In genomic region chrX:103990392-103990791, GRCm38 (mm10) we compare ENCODE assay signal across 10 mouse cellular contexts. TPM values are rescaled to one million over a fixed set of nuclear protein-coding genes. Genes with fewer than 3 reads are reported as not detected.
DNase-seq lines count a peak whose midpoint lies in the region; ATAC-seq and TF ChIP-seq lines count a peak whose summit lies in the region.
"Had no signal": no experiment of that assay in that cellular context is flagged by ENCODE, and none has a peak within 500 bp of the region (broad histone marks: within the 10 kb centered on the region; RNA-seq: fewer than 3 reads in every experiment).

No protein-coding gene starts in this region.

- H3K9ac ChIP-seq in liver, adult 2 months (ENCODE audit: low read depth, low read length), result no peak overlapping the region
- no peak overlapping the region for H3K9ac ChIP-seq in liver, embryonic 12.5 days
- H3K9ac ChIP-seq in neural tube, embryonic 15.5 days (replicated peaks), result no peak overlapping the region
- H3K9ac ChIP-seq: limb, embryonic 13.5 days had no signal

- no peaks in the 10 kb centered on the region for H3K79me2 ChIP-seq in liver, adult 2 months (ENCODE audit: control insufficient read depth, insufficient read depth, low read length)

- no peak for ATAC-seq in liver, embryonic 12.5 days
- no peak for ATAC-seq in neural tube, embryonic 15.5 days (ENCODE audit: low FRiP score)

- no peak overlapping the region for H3K27ac ChIP-seq in cerebellum, adult 2 months (ENCODE audit: insufficient read depth, low read length)
- H3K27ac ChIP-seq in liver, adult 2 months (replicated peaks; ENCODE audit: insufficient read depth, low read depth, low read length), result no peak overlapping the region
- H3K27ac ChIP-seq in liver, embryonic 12.5 days, result no peak overlapping the region
- no peak overlapping the region for H3K27ac ChIP-seq in neural tube, embryonic 15.5 days (replicated peaks)
- H3K27ac ChIP-seq: limb, embryonic 13.5 days had no signal

- 75% methylated on average over 2 of the region's 2 CpGs for WGBS in cerebellum, adult 2 months
- WGBS in liver, adult 2 months, result 52% methylated on average over 2 of the region's 2 CpGs
- 57% methylated on average over 2 of the region's 2 CpGs for WGBS in liver, embryonic 12.5 days (ENCODE audit: insufficient replicate concordance)
- WGBS in neural tube, embryonic 15.5 days, result 69% methylated on average over 2 of the region's 2 CpGs

- no peaks in the 10 kb centered on the region for H3K9me3 ChIP-seq in liver, embryonic 12.5 days (replicated peaks)
- H3K9me3 ChIP-seq in neural tube, embryonic 15.5 days (replicated peaks), result no peaks in the 10 kb centered on the region
- H3K9me3 ChIP-seq: limb, embryonic 13.5 days had no signal

- H3K36me3 ChIP-seq in liver, adult 2 months (ENCODE audit: control insufficient read depth, insufficient read depth, low read length), result no peaks in the 10 kb centered on the region
- no peaks in the 10 kb centered on the region for H3K36me3 ChIP-seq in liver, embryonic 12.5 days
- no peaks in the 10 kb centered on the region for H3K36me3 ChIP-seq in neural tube, embryonic 15.5 days
- H3K36me3 ChIP-seq: limb, embryonic 13.5 days had no signal

- intact Hi-C loops in left cerebral cortex, postnatal 10 days (cut with DNase I), result no loop called here

- H3K4me3 ChIP-seq in cerebellum, adult 2 months (replicated peaks; ENCODE audit: insufficient read depth, low read depth, low read length), result no peak overlapping the region
- no peak overlapping the region for H3K4me3 ChIP-seq in liver, adult 2 months (ENCODE audit: insufficient read depth, low read depth, low read length)
- H3K4me3 ChIP-seq in liver, embryonic 12.5 days, result no peak overlapping the region
- H3K4me3 ChIP-seq in neural tube, embryonic 15.5 days (replicated peaks), result no peak overlapping the region
- H3K4me3 ChIP-seq: limb, embryonic 13.5 days; myocyte had no signal

- TF ChIP-seq POLR2A in cerebellum, adult 2 months (IDR thresholded peaks at IDR 0.05; ENCODE audit: borderline replicate concordance, insufficient read depth, low read length), result no peak
- no peak for TF ChIP-seq POLR2A in liver, adult 2 months (IDR thresholded peaks at IDR 0.05; ENCODE audit: extremely low read depth, insufficient read depth, low read length)

- no peak for TF ChIP-seq CTCF in cerebellum, adult 2 months (IDR thresholded peaks at IDR 0.05; ENCODE audit: borderline replicate concordance, insufficient read depth, low read depth, low read length)
- no peak for TF ChIP-seq CTCF in liver, adult 2 months (IDR thresholded peaks at IDR 0.05; ENCODE audit: low read depth, low read length)

- no peaks in the 10 kb centered on the region for H3K4me1 ChIP-seq in cerebellum, adult 2 months (ENCODE audit: control insufficient read depth, insufficient read depth, low read length)
- H3K4me1 ChIP-seq in liver, adult 2 months (ENCODE audit: control insufficient read depth, insufficient read depth, low read length), result no peaks in the 10 kb centered on the region
- no peaks in the 10 kb centered on the region for H3K4me1 ChIP-seq in liver, embryonic 12.5 days
- H3K4me1 ChIP-seq in neural tube, embryonic 15.5 days, result 0 out of 2 replicates have a peak, but pooled peaks cover 3% of the 10 kb centered on the region

- H3K4me2 ChIP-seq in liver, embryonic 12.5 days, result no peak overlapping the region
- no peak overlapping the region for H3K4me2 ChIP-seq in neural tube, embryonic 15.5 days
- H3K4me2 ChIP-seq: limb, embryonic 13.5 days had no signal

- H3K27me3 ChIP-seq in cerebellum, adult 2 months (ENCODE audit: control insufficient read depth, insufficient read depth, low read length), result no peaks in the 10 kb centered on the region
- no peaks in the 10 kb centered on the region for H3K27me3 ChIP-seq in liver, adult 2 months (ENCODE audit: control insufficient read depth, insufficient read depth, low read length)
- H3K27me3 ChIP-seq in liver, embryonic 12.5 days (replicated peaks), result peaks cover 25% of the 10 kb centered on the region; the same call in 1 of the 2 replicates
- H3K27me3 ChIP-seq in neural tube, embryonic 15.5 days (replicated peaks), result peaks cover 25% of the 10 kb centered on the region

- peak; percentile 14 to 31 for DNase-seq in cerebellum, adult 18-20 months
- no peak for DNase-seq in cerebellum, adult 2 months
- peak; percentile 39 for DNase-seq in liver, adult 2 months (ENCODE audit: extremely low read depth, low read depth, low spot score)
- DNase-seq in c-Kit-positive CD71-positive TER-119-negative erythroid progenitor cells, embryonic 14.5 days (ENCODE audit: low read depth), result peak; percentile 7
- peak; percentile 5 to 32 for DNase-seq in natural killer cell, adult 2 months (ENCODE audit: low spot score in 2 of 2)
- no peak for DNase-seq in left cerebral cortex, postnatal 10 days (ENCODE audit: extremely low spot score in 1 of 2, low spot score in 2 of 2)

RNA-seq across cellular contexts. Expression of gene Rlim, which starts 9.3 kb away (rescaled TPM):
- polyA plus RNA-seq in cerebellum, adult 2 months (2012; rRNA removed), result 20.1 and 20.7 TPM in 2 replicates
- 23.5 and 23.9 TPM in 2 replicates for total RNA-seq in liver, adult 2 months (2014; rRNA removed)
- 2.4 and 2.7 TPM in 2 replicates for polyA plus RNA-seq in liver, adult 2 months (2012; rRNA removed)
- 21.4 and 21.9 TPM in 2 replicates for polyA plus RNA-seq in liver, embryonic 12.5 days (2016; fragmentation: Nextera tagmentation; extraction: Ambion mirVana)
- polyA plus RNA-seq in neural tube, embryonic 15.5 days (2015; fragmentation: Nextera tagmentation; extraction: Ambion mirVana), result 23.2 and 24.0 TPM in 2 replicates
- 10 to 100 TPM; 46.4 to 50.9 TPM for total RNA-seq in left cerebral cortex, postnatal 10 days (2021)

Comparison
In these comparisons a context has a peak if more than half of its experiments do, and no peak if none do; other contexts are left out.
1. DNase-seq: peak in cerebellum, adult 18-20 months (2 of 2), liver, adult 2 months (single experiment), c-Kit-positive CD71-positive TER-119-negative erythroid progenitor cells, embryonic 14.5 days (single experiment) and natural killer cell, adult 2 months (2 of 2); none in cerebellum, adult 2 months (0 of 2) and left cerebral cortex, postnatal 10 days (0 of 2).